Mouse (Mus musculus) CH12.LX (cell line): ENCODE results near the gene Diras2.

Source experiments
- CHD1 ChIP-seq: IDR thresholded peaks from 2 replicates; pipeline ENCODE4 v1.6.1; 2012; ENCODE audit warnings: low read depth, low read length, improper control_type of control experiment, inconsistent platforms
- CHD2 ChIP-seq: IDR thresholded peaks from 2 replicates; pipeline ENCODE4 v1.6.1; 2011; ENCODE audit warnings: low read length, improper control_type of control experiment
- CTCF ChIP-seq, 2 experiments: IDR thresholded peaks in 1 of 2; conservative IDR thresholded peaks in 1 of 2; 2 replicates each; pipeline ENCODE4 v1.5.1; 2011 to 2012; ENCODE audit warnings: low read depth in 2 of 2, low read length in 2 of 2, improper control_type of control experiment in 1 of 2, inconsistent platforms in 1 of 2, mild to moderate bottlenecking in 1 of 2, moderate library complexity in 1 of 2
- EP300 ChIP-seq: IDR thresholded peaks from 2 replicates; pipeline ENCODE4 v1.6.1; 2011; ENCODE audit warnings: low read length, improper control_type of control experiment
- ETS1 ChIP-seq: conservative IDR thresholded peaks from 2 replicates; pipeline ENCODE4 v1.6.1; 2012; ENCODE audit warnings: low read depth, mild to moderate bottlenecking, inconsistent platforms, low read length, improper control_type of control experiment, moderate library complexity
- HCFC1 ChIP-seq: IDR thresholded peaks from 2 replicates; pipeline ENCODE4 v1.6.1; 2012; ENCODE audit warnings: low read depth, mild to moderate bottlenecking, inconsistent platforms, low read length, improper control_type of control experiment
- MAX ChIP-seq: IDR thresholded peaks from 2 replicates; pipeline ENCODE4 v1.6.1; 2011; ENCODE audit warnings: low read length, improper control_type of control experiment
- MYC ChIP-seq: IDR thresholded peaks from 2 replicates; pipeline ENCODE4 v1.6.1; 2011; ENCODE audit warnings: low read depth, mild to moderate bottlenecking, improper control_type of control experiment, low read length
- POLR2A ChIP-seq: IDR thresholded peaks from 2 replicates; pipeline ENCODE4 v1.6.1; 2011; ENCODE audit warnings: low read depth, mild to moderate bottlenecking, improper control_type of control experiment, low read length
- RAD21 ChIP-seq: IDR thresholded peaks from 2 replicates; pipeline ENCODE4 v1.6.1; 2011; ENCODE audit warnings: low read depth, mild to moderate bottlenecking, low read length, improper control_type of control experiment, moderate library complexity
- ZMIZ1 ChIP-seq: IDR thresholded peaks from 2 replicates; pipeline ENCODE4 v1.6.1; 2012; ENCODE audit warnings: low read depth, mild to moderate bottlenecking, inconsistent platforms, low read length, improper control_type of control experiment

DNA sequence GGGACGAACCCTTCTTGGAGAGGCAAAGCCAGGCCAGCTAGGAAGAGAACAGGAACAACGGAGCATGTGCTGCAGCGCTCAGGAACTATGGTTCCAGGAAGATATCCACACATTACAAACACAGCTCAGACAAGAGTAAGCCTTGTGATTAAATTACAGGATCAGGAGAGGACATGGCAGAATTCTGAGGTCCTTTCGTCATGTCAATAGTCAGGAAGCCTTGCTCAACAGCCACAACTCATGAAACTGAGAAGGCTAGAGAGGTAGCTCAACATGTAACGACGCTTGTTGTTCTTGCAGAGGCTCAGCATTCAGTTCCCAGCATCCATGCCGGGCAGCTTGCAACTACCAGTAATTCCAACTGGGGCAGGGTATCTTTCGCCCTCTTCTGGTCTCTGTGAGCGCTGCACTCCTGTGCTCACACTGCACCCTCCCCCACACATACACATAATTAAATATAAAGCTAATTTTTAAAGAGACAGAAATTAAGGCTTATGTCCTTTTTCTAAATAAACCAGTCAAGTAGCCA is 7.6 kb upstream of the Diras2 start:
- TF ChIP-seq POLR2A (peak; percentile 34; the same call in 1 of the 2 replicates), CTCF (conservative IDR thresholded peaks at IDR 0.05 in 1 of 2, IDR thresholded peaks at IDR 0.05 in 1 of 2; ENCODE audit: low read depth in 2 of 2, low read length in 2 of 2) (peak in 1 of 2 experiments; percentile 65; a peak in 3 of 4 replicates), CHD1 (no peak; the same call in 1 of the 2 replicates), HCFC1 (no peak; the same call in 1 of the 2 replicates), CHD2 (no peak), EP300 (no peak), ETS1 (no peak), MAX (peak; percentile 89), MYC (peak; percentile 89), RAD21 (peak; percentile 44), ZMIZ1 (peak; percentile 14; the same call in 1 of the 2 replicates)
